Mouse (Mus musculus) layer of hippocampus, adult 9-11 months (tissue): ENCODE results near the gene Ggta1.

Experiments used
- DNase-seq: peaks from one replicate; pipeline ENCODE4 v3.0.0; 2022

The Ggta1 gene

DNA sequence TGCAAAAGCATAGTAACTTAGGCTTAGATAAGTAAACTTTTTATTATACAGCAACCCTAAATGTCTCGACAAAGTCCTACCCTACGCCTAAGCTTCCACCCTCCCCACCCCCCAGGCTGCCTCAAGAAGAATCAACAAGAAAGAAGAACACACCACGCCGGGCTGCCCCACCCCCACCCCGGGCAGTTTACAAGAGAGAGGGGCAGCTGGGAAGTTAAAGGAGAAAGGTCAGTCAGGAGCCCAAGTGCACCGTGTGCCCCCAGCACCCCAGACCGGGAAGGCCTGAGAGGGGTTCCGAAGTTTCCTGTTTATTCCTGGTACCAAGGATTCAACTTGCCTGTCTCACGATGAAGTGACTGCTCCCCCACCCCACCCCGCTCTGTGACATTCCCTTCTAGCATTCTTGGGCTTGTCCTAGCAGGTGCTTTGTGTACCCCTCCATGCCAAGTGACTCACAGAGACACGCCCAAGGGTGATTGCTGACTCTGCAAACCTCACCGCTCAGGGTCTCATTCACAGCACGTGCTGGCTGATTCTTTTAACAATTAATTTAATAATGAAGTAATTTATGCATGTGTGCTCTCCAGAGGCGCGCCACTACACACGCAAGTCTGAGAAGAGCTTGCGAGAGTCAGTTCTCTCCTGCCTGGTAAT, 27.6 kb upstream of the Ggta1 start:
- no peak for DNase-seq

- DNase-seq: no peak
Measured at GRCm38 (mm10) chr2:35487700-35488099, 24.7 kb upstream of the Ggta1 start.

DNA sequence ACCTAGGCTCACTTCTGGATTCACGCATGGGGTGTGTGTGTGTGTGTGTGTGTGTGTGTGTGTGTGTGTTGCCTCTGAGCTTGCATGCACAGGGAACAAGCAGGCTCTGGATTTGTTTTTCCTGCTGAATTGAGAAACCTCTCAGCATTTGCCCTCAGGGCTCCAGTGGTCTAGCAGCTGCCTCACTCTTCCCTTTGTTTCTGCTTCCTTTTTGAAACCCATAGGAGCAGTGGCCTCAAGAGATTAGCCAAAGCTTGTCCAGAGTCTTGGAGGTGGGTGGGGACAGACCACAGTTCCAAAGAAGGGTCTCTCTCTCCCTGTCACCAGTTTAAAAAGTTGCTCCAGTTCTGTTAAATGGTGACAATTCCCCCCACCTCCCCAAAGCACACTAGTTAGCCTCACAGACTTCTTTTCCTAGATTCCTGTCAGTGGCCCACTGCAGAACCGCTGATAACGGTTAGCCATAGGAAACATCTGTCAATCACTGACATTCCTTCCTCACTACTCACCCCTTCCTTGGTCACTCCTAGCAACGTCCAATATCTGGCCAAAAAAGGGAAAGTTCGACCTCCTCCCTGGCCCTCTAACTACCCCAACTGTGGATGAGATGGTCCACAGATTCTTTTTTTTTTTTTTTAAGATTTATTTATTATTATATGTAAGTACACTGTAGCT, 24.1 kb upstream of the Ggta1 start:
- no peak for DNase-seq

GRCm38 (mm10) chr2:35484102-35484501, 21.1 kb upstream of the Ggta1 start:
- no peak for DNase-seq

DNA sequence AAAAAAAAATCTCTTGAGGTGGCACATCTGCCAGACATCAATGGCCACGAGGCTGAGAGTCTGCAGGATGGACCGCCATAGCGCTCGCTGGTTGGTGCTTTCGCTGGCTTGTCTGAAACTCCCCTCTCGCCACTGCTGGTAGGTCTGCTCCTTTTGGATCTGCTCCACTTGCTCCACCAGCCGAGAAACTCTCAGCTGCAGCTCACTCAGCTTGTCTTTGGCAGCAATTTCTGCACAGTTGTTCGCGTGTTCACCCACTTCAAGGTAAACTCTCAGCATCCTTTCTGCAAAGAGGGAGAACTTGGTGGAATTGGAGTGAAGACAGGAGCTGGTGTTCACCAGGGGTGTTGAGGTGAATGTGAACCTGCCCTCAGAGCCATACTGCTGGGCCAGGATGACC, 20.4 kb upstream of the Ggta1 start:
- DNase-seq: no peak

DNA sequence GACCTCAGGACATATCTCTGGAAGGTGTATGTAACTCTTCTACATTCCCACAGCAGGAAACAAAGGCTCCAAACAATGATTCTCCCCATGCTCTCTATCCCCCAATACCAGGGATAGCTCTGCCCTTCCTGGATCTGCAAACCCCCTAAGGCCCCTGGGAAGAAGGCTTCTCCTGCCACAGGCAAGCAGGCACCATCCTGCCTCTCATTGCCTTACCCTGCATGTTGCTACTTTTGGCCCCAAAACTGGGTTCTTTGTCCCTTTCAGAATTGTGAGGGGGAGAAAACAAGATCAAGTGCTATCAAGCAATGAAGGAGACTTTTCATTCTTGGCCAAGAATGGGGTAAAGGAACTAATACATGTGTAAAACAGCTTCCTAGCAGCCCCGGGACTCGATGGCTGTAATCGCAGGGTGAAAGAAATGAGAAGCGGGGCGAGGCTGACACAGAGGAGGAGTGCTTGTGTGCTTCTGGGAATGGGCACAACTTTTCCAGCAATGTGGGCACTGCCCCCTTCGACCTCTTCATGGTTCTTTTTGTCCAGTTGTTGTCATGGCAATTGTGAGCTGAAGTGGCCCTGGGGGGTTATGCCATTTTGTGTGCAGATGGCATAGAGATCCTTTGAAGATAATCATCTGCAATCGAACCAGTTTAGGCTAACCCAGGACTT, 18.4 kb upstream of the Ggta1 start:
- DNase-seq: peak; percentile 18

DNA sequence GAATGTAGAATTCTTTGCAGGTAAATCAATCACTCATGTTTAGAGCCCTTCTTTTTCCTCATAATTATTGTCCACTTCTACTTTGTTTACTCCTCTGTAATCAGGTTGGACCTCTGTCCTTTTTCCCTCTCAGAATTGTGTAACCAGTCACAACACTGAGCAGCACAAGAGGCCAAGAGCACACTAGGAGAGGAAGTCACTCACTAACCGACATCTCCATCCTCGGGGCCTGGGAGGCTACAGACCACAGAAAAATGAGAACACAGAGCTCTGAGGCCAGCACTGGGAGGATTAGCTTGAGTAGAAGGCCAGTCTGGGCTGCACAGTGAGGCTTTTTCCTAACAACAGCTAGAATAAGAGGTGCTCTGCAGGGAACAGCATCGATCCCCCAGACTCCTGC, 17.0 kb upstream of the Ggta1 start:
- DNase-seq: no peak

DNA sequence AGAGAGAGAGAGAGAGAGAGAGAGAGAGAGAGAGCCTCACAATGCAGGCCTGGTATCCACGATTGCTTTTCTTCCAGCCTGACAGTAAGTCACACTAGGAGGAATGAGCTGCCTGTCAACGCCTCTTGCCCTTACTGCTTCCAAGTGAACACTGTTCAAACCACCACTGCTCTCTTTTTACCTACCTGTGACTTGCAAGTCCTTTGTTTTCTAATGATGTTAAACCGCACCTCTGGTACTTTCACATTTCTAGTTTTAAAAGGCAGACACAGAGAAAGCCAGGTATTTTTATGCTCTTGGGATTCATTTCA, 15.7 kb upstream of the Ggta1 start:
- no peak for DNase-seq

GRCm38 (mm10) chr2:35477999-35478811, 15.2 kb upstream of the Ggta1 start:
- no peak for DNase-seq

DNA sequence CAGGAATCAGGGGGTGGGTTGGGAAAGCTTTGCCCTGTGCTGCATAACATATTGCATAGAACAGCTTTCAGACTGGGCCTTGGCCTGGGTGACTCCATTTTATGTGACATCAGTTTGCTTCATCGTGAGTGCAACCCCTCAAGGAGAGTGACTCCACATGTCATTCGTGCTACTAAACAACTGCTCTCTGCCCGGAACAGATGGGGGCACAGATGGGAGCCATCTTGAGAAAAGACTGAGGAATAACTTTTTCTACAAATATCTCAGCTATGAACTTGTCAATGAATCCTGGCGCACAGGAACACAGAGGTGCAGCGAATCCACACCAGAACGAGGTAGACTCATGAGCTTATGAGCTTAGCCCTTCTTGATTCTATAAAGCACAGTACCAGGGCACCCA, 14.3 kb upstream of the Ggta1 start:
- DNase-seq: peak; percentile 60

DNA sequence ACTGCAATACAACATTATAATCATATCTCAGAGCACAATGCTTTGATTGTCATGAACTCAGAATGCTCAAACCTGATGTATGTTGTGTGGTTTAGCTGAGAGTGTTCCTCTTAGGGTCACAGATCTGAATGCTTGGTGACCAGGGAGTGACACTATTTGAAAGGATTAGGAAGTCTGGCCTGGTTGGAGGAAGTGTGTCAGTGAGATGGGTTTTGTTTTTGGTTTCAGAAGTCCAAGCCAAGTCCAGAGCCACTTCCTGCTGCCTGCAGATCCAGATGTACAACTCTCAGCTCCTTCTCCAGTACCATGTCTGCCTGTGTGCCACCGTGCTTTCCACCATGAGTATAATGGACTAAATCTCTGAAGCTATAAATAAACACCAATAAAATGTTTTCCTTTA, 11.9 kb upstream of the Ggta1 start:
- no peak for DNase-seq

- DNase-seq: no peak
Measured at GRCm38 (mm10) chr2:35469266-35469665, 6.2 kb upstream of the Ggta1 start.

GRCm38 (mm10) chr2:35468276-35468675, 5.2 kb upstream of the Ggta1 start:
- no peak for DNase-seq

GRCm38 (mm10) chr2:35467855-35468254, 4.8 kb upstream of the Ggta1 start:
- no peak for DNase-seq

DNA sequence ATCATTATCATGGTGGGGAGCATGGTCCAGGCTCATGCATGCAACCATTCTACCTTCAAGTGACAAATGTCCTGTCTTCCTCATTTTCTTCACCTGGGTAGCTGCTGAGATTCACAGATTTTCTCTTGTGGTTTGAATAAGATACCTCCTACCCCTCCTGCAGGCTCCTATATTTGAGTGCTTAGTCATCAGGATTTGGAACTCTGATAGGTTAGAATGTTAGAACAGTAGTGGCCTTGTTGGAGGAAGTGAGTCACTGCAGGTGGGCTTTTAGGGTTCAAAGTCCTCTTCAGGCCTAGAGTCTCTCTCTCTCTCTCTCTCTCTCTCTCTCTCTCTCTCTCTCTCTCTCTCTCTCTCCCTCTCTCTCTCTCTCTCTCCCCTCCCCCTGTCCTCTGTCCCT, 2.6 kb upstream of the Ggta1 start:
- DNase-seq: no peak

GRCm38 (mm10) chr2:35464548-35464947, 1.5 kb upstream of the Ggta1 start:
- peak; percentile 22 for DNase-seq

- DNase-seq: no peak
Measured at GRCm38 (mm10) chr2:35464089-35464534, 1.1 kb upstream of the Ggta1 start.

DNA sequence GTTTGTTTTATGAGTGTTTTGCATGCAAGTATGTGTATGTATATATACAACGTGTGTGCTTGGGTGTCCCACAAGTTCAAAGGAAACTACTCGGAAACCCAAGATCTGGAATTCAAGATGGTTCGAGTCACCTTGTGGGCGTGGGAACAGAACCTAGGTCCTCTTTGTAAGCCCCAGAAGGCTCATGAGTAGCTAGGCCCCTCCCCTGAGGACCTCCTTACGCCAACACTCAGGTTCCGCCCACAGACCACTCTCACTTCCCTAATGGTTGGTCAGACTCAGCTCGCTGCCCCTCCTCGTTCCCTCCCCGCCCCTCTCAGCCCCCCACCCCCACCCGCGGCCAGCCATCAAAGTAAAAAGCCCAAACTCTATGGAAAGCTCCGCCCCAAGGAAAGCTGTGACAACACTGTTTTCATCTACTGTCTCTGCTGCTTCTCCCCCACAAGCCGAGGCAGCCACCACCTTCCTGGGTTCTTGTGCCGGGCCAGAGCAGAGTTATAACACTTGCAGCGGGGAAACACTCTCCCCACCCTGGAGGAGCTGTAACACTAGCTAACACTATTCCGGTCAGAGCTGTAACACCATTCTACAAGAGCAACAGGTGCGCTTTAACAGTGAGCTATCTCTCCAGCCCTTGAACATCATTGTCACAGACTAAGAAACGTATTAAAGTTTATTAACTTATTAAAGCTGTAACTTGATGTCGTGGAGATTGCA, 499 bp upstream of the Ggta1 start:
- DNase-seq: peak; percentile 69

- no peak for DNase-seq
Measured at GRCm38 (mm10) chr2:35461971-35462787, 852 bp downstream of the Ggta1 start.

- DNase-seq: no peak
Measured at GRCm38 (mm10) chr2:35461131-35461947, 1.7 kb downstream of the Ggta1 start.

DNA sequence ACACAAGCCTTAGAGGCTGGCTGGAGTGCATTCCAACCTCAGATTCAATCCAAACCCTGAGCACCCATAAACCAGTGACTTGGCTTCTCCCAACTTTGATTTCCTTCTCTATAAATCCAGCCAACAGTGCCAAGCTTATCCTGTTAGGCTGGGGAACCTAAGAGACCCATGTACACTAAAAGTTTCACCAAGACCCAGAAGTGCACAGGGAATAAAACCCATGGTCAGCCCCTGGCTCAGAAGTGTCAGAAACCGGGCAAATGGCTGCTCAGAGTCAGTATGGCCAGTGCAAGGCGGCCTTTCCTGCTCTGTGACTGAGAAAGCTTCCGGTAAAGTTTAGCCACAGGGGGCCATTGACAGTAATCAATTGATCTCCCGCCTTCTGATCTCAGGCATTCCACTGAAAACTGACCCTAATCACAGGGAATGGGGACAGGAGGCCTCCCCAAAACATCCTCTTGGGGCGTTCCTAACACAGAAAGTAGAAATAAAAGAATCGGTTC, 2.6 kb downstream of the Ggta1 start:
- no peak for DNase-seq
